Mouse (Mus musculus) limb, embryonic 10.5 days (tissue): ENCODE measurements around the gene Clcn1. TPM values are rescaled to one million over a fixed set of nuclear protein-coding genes. Genes with fewer than 3 reads are reported as not detected.

ENCODE experiments used
- DNase-seq: peaks from one replicate; pipeline ENCODE4 v3.0.0-alpha.2; 2017; ENCODE audit warnings: low spot score
- H3K27ac ChIP-seq: fragments of 300-500 bp; sonication (generic); 2 replicates; pipeline ENCODE4 v1.5.1; 2016; ENCODE audit warnings: mild to moderate bottlenecking
- H3K27me3 ChIP-seq: fragments of 300-500 bp; sonication (generic); 2 replicates; pipeline ENCODE4 v1.6.1; 2016; ENCODE audit warnings: low read depth, mild to moderate bottlenecking; ENCODE audit not compliant: poor library complexity, severe bottlenecking
- H3K36me3 ChIP-seq: fragments of 300-500 bp; sonication (generic); 2 replicates; pipeline ENCODE4 v1.6.1; 2016; ENCODE audit warnings: mild to moderate bottlenecking, moderate library complexity
- H3K4me1 ChIP-seq: fragments of 300-500 bp; sonication (generic); 2 replicates; pipeline ENCODE4 v1.6.1; 2016
- H3K4me3 ChIP-seq: fragments of 300-500 bp; sonication (generic); 2 replicates; pipeline ENCODE4 v1.5.1; 2016; ENCODE audit warnings: mild to moderate bottlenecking, moderate library complexity
- H3K9me3 ChIP-seq: fragments of 300-500 bp; sonication (generic); replicated peaks from 2 replicates; pipeline ENCODE4 v1.6.1; 2016; ENCODE audit warnings: mild to moderate bottlenecking
- WGBS: fragments of 180-500 bp; shearing (Covaris S2); methylation state at CpG from one replicate; pipeline ENCODE4 v1.1.7; 2016; 5-methylcytosine and 5-hydroxymethylcytosine counted together
- polyA plus RNA-seq: library from polyadenylated mRNA; unstranded; fragments of >200 nt; fragmentation: Nextera tagmentation; extraction: Ambion mirVana; gene quantifications from 2 replicates; pipeline ENCODE4 v1.2.1, GENCODE M21; 2016

Gene Clcn1
- polyA plus RNA-seq, 1 experiment from 2014 or later, result 0.64 TPM

- peak overlapping the region; percentile 90; the same call in 1 of the 2 replicates for H3K4me3 ChIP-seq
- H3K36me3 ChIP-seq, result peaks cover 23% of the 10 kb centered on the region
- DNase-seq, result no peak
- H3K4me1 ChIP-seq, result peaks cover 28% of the 10 kb centered on the region
- H3K27me3 ChIP-seq, result no peaks in the 10 kb centered on the region
- WGBS, result 41% methylated on average over 12 of the region's 12 CpGs
- H3K27ac ChIP-seq, result 0 out of 2 replicates have a peak overlapping the region, but pooled peaks have one; percentile 27
- no peaks in the 10 kb centered on the region for H3K9me3 ChIP-seq
Observed at GRCm38 (mm10) chr6:42348281-42349005, 62.0 kb downstream of the Clcn1 start.

GRCm38 (mm10) chr6:42349006-42349425, 62.5 kb downstream of the Clcn1 start:
- DNase-seq, result peak; percentile 78
- peak overlapping the region; percentile 90 for H3K4me3 ChIP-seq
- H3K27me3 ChIP-seq, result no peaks in the 10 kb centered on the region
- no peaks in the 10 kb centered on the region for H3K9me3 ChIP-seq
- peaks cover 28% of the 10 kb centered on the region for H3K36me3 ChIP-seq
- H3K27ac ChIP-seq, result peak overlapping the region; percentile 98
- WGBS, result 1% methylated on average over 11 of the region's 11 CpGs
- peaks cover 30% of the 10 kb centered on the region for H3K4me1 ChIP-seq

GRCm38 (mm10) chr6:42349426-42350020, 63.0 kb downstream of the Clcn1 start, which contains the start of gene Zyx:
Gene Zyx (plus strand): TSS chr6:42349630.
- peak within 1 kb of the TSS; percentile 98 for H3K27ac ChIP-seq
- no peaks in the 10 kb centered on the region for H3K27me3 ChIP-seq
- H3K4me1 ChIP-seq, result peaks cover 35% of the 10 kb centered on the region
- H3K36me3 ChIP-seq, result peaks cover 33% of the 10 kb centered on the region
- peak within 1 kb of the TSS; percentile 90 for H3K4me3 ChIP-seq
- peak; percentile 95 for DNase-seq
- H3K9me3 ChIP-seq, result no peaks in the 10 kb centered on the region
- WGBS, result under 1% methylated on average over 30 of the region's 36 CpGs

- DNase-seq, result peak; percentile 67
- peak overlapping the region; percentile 90 for H3K4me3 ChIP-seq
- no peaks in the 10 kb centered on the region for H3K27me3 ChIP-seq
Observed at GRCm38 (mm10) chr6:42350021-42350967, 63.8 kb downstream of the Clcn1 start.

GRCm38 (mm10) chr6:42350968-42351775, 64.7 kb downstream of the Clcn1 start:
- 37% methylated on average over 13 of the region's 13 CpGs for WGBS
- H3K4me3 ChIP-seq, result peak overlapping the region; percentile 90
- peaks cover 50% of the 10 kb centered on the region for H3K36me3 ChIP-seq
- H3K9me3 ChIP-seq, result no peaks in the 10 kb centered on the region
- peak overlapping the region; percentile 98 for H3K27ac ChIP-seq
- H3K4me1 ChIP-seq, result peaks cover 36% of the 10 kb centered on the region
- no peak for DNase-seq
- H3K27me3 ChIP-seq, result no peaks in the 10 kb centered on the region

More at GRCm38 (mm10) chr6:42350021-42350967, 63.8 kb downstream of the Clcn1 start:
- Histone ChIP-seq H3K4me1 (peaks cover 36% of the 10 kb centered on the region), H3K27ac (peak overlapping the region; percentile 98), H3K36me3 (peaks cover 41% of the 10 kb centered on the region), H3K9me3 (no peaks in the 10 kb centered on the region)
- under 1% methylated on average over 61 of the region's 72 CpGs for WGBS

GRCm38 (mm10) chr6:42351776-42352485, 65.4 kb downstream of the Clcn1 start:
- no peak overlapping the region for H3K27ac ChIP-seq
- peaks cover 57% of the 10 kb centered on the region for H3K36me3 ChIP-seq
- peaks cover 36% of the 10 kb centered on the region for H3K4me1 ChIP-seq
- H3K4me3 ChIP-seq, result peak overlapping the region; percentile 90
- no peaks in the 10 kb centered on the region for H3K27me3 ChIP-seq
- 81% methylated on average over 7 of the region's 7 CpGs for WGBS
- no peak for DNase-seq
- H3K9me3 ChIP-seq, result no peaks in the 10 kb centered on the region

- H3K36me3 ChIP-seq, result peaks cover 63% of the 10 kb centered on the region
- H3K4me1 ChIP-seq, result peaks cover 37% of the 10 kb centered on the region
- WGBS, result 95% methylated on average over 1 of the region's 1 CpGs
- H3K27ac ChIP-seq, result no peak overlapping the region
- H3K27me3 ChIP-seq, result no peaks in the 10 kb centered on the region
- DNase-seq, result no peak
- H3K9me3 ChIP-seq, result no peaks in the 10 kb centered on the region
- H3K4me3 ChIP-seq, result 0 out of 2 replicates have a peak overlapping the region, but pooled peaks have one; percentile 6
Observed at GRCm38 (mm10) chr6:42352486-42352846, 66.0 kb downstream of the Clcn1 start.

GRCm38 (mm10) chr6:42353180-42353579, 66.7 kb downstream of the Clcn1 start:
- peaks cover 44% of the 10 kb centered on the region for H3K4me1 ChIP-seq
- no peak overlapping the region for H3K4me3 ChIP-seq
- H3K27me3 ChIP-seq, result no peaks in the 10 kb centered on the region
- H3K9me3 ChIP-seq, result no peaks in the 10 kb centered on the region
- no peak for DNase-seq
- 87% methylated on average over 8 of the region's 8 CpGs for WGBS
- H3K36me3 ChIP-seq, result peaks cover 70% of the 10 kb centered on the region
- H3K27ac ChIP-seq, result no peak overlapping the region

- Histone ChIP-seq H3K36me3 (peaks cover 82% of the 10 kb centered on the region), H3K9me3 (no peaks in the 10 kb centered on the region), H3K4me3 (no peak overlapping the region), H3K27me3 (no peaks in the 10 kb centered on the region), H3K27ac (no peak overlapping the region), H3K4me1 (peaks cover 35% of the 10 kb centered on the region)
- DNase-seq, result no peak
- WGBS, result 81% methylated on average over 11 of the region's 11 CpGs
Observed at GRCm38 (mm10) chr6:42354076-42355019, 67.9 kb downstream of the Clcn1 start.

- WGBS, result 95% methylated on average over 6 of the region's 6 CpGs
- Histone ChIP-seq H3K27ac (no peak overlapping the region), H3K9me3 (no peaks in the 10 kb centered on the region), H3K27me3 (no peaks in the 10 kb centered on the region), H3K4me3 (no peak overlapping the region), H3K4me1 (peaks cover 35% of the 10 kb centered on the region), H3K36me3 (peaks cover 92% of the 10 kb centered on the region)
- DNase-seq, result no peak
Observed at GRCm38 (mm10) chr6:42355366-42355765, 68.9 kb downstream of the Clcn1 start.
